Mouse (Mus musculus) heart, adult 8-10 months (tissue): ENCODE measurements at regions not wholly inside any gene's neighbourhood (a gene's known extent, or its start where the extent isn't known, plus 50 kb on each side); places are given as distances from the start of the nearest gene placed in this dataset.

Experiments used
- DNase-seq: peaks from one replicate; pipeline ENCODE4 v3.0.0; 2022; ENCODE audit warnings: low spot score

- no peak for DNase-seq
These were observed 513.6 kb upstream of the Adgrl2 start for GRCm38 (mm10) chr3:149503992-149504391.

- DNase-seq, result no peak
These were observed 509.8 kb upstream of the Adgrl2 start for GRCm38 (mm10) chr3:149500130-149500529.

GRCm38 (mm10) chr3:149498765-149499164, 508.4 kb upstream of the Adgrl2 start:
- no peak for DNase-seq

GRCm38 (mm10) chr3:149496829-149497471, 506.6 kb upstream of the Adgrl2 start:
- DNase-seq, result no peak

GRCm38 (mm10) chr3:149496122-149496521, 505.8 kb upstream of the Adgrl2 start:
- no peak for DNase-seq

- DNase-seq, result no peak
These were observed 497.8 kb upstream of the Adgrl2 start for GRCm38 (mm10) chr3:149488147-149488546.

GRCm38 (mm10) chr3:149485406-149485805, 495.1 kb upstream of the Adgrl2 start:
- no peak for DNase-seq

GRCm38 (mm10) chr3:149484319-149484718, 494.0 kb upstream of the Adgrl2 start:
- DNase-seq, result no peak

GRCm38 (mm10) chr3:149476151-149476550, 485.8 kb upstream of the Adgrl2 start:
- no peak for DNase-seq

GRCm38 (mm10) chr3:149466973-149467372, 476.6 kb upstream of the Adgrl2 start:
- DNase-seq, result no peak

GRCm38 (mm10) chr3:149464603-149465002, 474.2 kb upstream of the Adgrl2 start:
- DNase-seq, result no peak

- DNase-seq, result no peak
These were observed 471.8 kb upstream of the Adgrl2 start for GRCm38 (mm10) chr3:149462121-149462541.

- no peak for DNase-seq
These were observed 471.3 kb upstream of the Adgrl2 start for GRCm38 (mm10) chr3:149461613-149462012.

GRCm38 (mm10) chr3:149449376-149449775, 459.0 kb upstream of the Adgrl2 start:
- DNase-seq, result no peak

GRCm38 (mm10) chr3:149445991-149446564, 455.7 kb upstream of the Adgrl2 start:
- no peak for DNase-seq

GRCm38 (mm10) chr3:149444854-149445577, 454.7 kb upstream of the Adgrl2 start:
- peak; percentile 20 for DNase-seq

- DNase-seq, result no peak
These were observed 454.0 kb upstream of the Adgrl2 start for GRCm38 (mm10) chr3:149444377-149444776.

- no peak for DNase-seq
These were observed 450.9 kb upstream of the Adgrl2 start for GRCm38 (mm10) chr3:149441227-149441626.

GRCm38 (mm10) chr3:149437763-149438162, 447.4 kb upstream of the Adgrl2 start:
- DNase-seq, result no peak

GRCm38 (mm10) chr3:149436944-149437343, 446.6 kb upstream of the Adgrl2 start:
- DNase-seq, result no peak

- DNase-seq, result peak; percentile 22
These were observed 446.1 kb upstream of the Adgrl2 start for GRCm38 (mm10) chr3:149436420-149436819.

- no peak for DNase-seq
These were observed 441.4 kb upstream of the Adgrl2 start for GRCm38 (mm10) chr3:149431795-149432194.
